In genomic region chr8:104191496-104191895, GRCm38 (mm10) we compare ENCODE assay signal across 8 mouse cellular contexts. TPM values are rescaled to one million over a fixed set of nuclear protein-coding genes. Genes with fewer than 3 reads are reported as not detected.
A peak's percentile ranks its signal among the peaks of the same experiment; 100 is the strongest.
DNase-seq lines count a peak whose midpoint lies in the region; ATAC-seq and TF ChIP-seq lines count a peak whose summit lies in the region.

No protein-coding gene starts in this region.

- H3K79me2 ChIP-seq in CH12.LX (replicated peaks; ENCODE audit: control insufficient read depth, extremely low read depth, insufficient read depth, poor library complexity, severe bottlenecking): no peaks in the 10 kb centered on the region

- H3K36me3 ChIP-seq in CH12.LX (replicated peaks in 1 of 2; ENCODE audit: control insufficient read depth in 1 of 2, insufficient read depth in 1 of 2, low read length in 1 of 2): no peaks in the 10 kb centered on the region
- H3K36me3 ChIP-seq in heart, embryonic 11.5 days (ENCODE audit: control insufficient read depth, insufficient read depth, low read length): no peaks in the 10 kb centered on the region
- no peaks in the 10 kb centered on the region for H3K36me3 ChIP-seq in stomach, embryonic 15.5 days

- H3K9me3 ChIP-seq in CH12.LX (replicated peaks; ENCODE audit: low read length): peaks cover 15% of the 10 kb centered on the region
- peaks cover 7% of the 10 kb centered on the region; the same call in 1 of the 2 replicates for H3K9me3 ChIP-seq in heart, embryonic 11.5 days (replicated peaks; ENCODE audit: control insufficient read depth, low read length)
- H3K9me3 ChIP-seq in stomach, embryonic 15.5 days: no peaks in the 10 kb centered on the region

- peak; percentile 73 for ATAC-seq in heart, embryonic 11.5 days (replicated peaks; ENCODE audit: insufficient number of reproducible peaks, low FRiP score, low TSS enrichment)
- ATAC-seq in stomach, embryonic 15.5 days (ENCODE audit: insufficient read depth, low FRiP score, low read depth): no peak; the same call in 1 of the 2 replicates
- no peak for ATAC-seq in erythroid progenitor cell, adult 5-6 weeks (replicated peaks; ENCODE audit: low FRiP score, poor library complexity, severe bottlenecking)

- no peak overlapping the region for H3K9ac ChIP-seq in CH12.LX (ENCODE audit: insufficient read depth, low read depth)
- no peak overlapping the region for H3K9ac ChIP-seq in heart, embryonic 11.5 days (ENCODE audit: low read depth, low read length)
- no peak overlapping the region for H3K9ac ChIP-seq in stomach, embryonic 15.5 days

- TF ChIP-seq RAD21 in CH12.LX (IDR thresholded peaks at IDR 0.05; ENCODE audit: low read depth, low read length): no peak

- no peak for TF ChIP-seq POLR2A in CH12.LX (IDR thresholded peaks at IDR 0.05; ENCODE audit: low read depth, low read length)

- 27% methylated on average over 11 of the region's 11 CpGs for WGBS in heart, embryonic 11.5 days (ENCODE audit: insufficient replicate concordance)
- 9% methylated on average over 11 of the region's 11 CpGs for WGBS in stomach, embryonic 15.5 days

- peaks cover 35% of the 10 kb centered on the region for H3K27me3 ChIP-seq in CH12.LX (replicated peaks)
- no peaks in the 10 kb centered on the region for H3K27me3 ChIP-seq in heart, embryonic 11.5 days (ENCODE audit: control insufficient read depth, insufficient read depth, low read length)
- no peaks in the 10 kb centered on the region for H3K27me3 ChIP-seq in stomach, embryonic 15.5 days (replicated peaks)

- H3K27ac ChIP-seq in CH12.LX (ENCODE audit: insufficient read depth, low read depth): no peak overlapping the region
- no peak overlapping the region for H3K27ac ChIP-seq in heart, embryonic 11.5 days (ENCODE audit: low read depth, low read length)
- 0 out of 2 replicates have a peak overlapping the region, but pooled peaks have one; percentile 21 for H3K27ac ChIP-seq in stomach, embryonic 15.5 days

- H3K4me2 ChIP-seq in CH12.LX (ENCODE audit: insufficient read depth, low read depth, poor library complexity, severe bottlenecking): peak overlapping the region; percentile 51
- H3K4me2 ChIP-seq in heart, embryonic 11.5 days: no peak overlapping the region
- no peak overlapping the region for H3K4me2 ChIP-seq in stomach, embryonic 15.5 days

- dilution Hi-C loops in CH12.LX (cut with MboI; ENCODE audit: extremely low pct_ligation_motif_present, extremely low pct_unique_long_range_greater_than_20kb, low sequenced_read_pairs): no loop called here

- H3K4me3 ChIP-seq in CH12.LX (replicated peaks in 1 of 3; ENCODE audit: low read depth in 2 of 3, low read length in 2 of 3, poor library complexity in 1 of 3): no peak overlapping the region
- no peak overlapping the region for H3K4me3 ChIP-seq in heart, embryonic 11.5 days (ENCODE audit: low read depth, low read length)
- H3K4me3 ChIP-seq in stomach, embryonic 15.5 days (replicated peaks): no peak overlapping the region

- DNase-seq in 3T3-L1 (ENCODE audit: low read depth, low spot score) (peak; percentile 88), CH12.LX (ENCODE audit: extremely low read depth) (peak; percentile 37)
- peak; percentile 58 to 64 for DNase-seq in kidney, postnatal 4 days
- no peak for DNase-seq in c-Kit-positive CD71-positive TER-119-positive erythroid progenitor cells, embryonic 14.5 days (ENCODE audit: low spot score)
- DNase-seq in ovary, adult 18-20 months (ENCODE audit: low spot score): no peak

- TF ChIP-seq EP300 in CH12.LX (IDR thresholded peaks at IDR 0.05; ENCODE audit: low read length): no peak

- TF ChIP-seq CTCF in CH12.LX (conservative IDR thresholded peaks at IDR 0.05 in 1 of 2, IDR thresholded peaks at IDR 0.05 in 1 of 2; ENCODE audit: low read depth in 2 of 2, low read length in 2 of 2): no peak

- in situ Hi-C loops in CH12.LX (cut with MboI; ENCODE audit: low pct_ligation_motif_present, low pct_unique_long_range_greater_than_20kb, low sequenced_read_pairs): no loop called here

- H3K4me1 ChIP-seq in CH12.LX (ENCODE audit: control insufficient read depth in 1 of 2, insufficient read depth in 2 of 2): peaks cover 2 to 12% of the 10 kb centered on the region in 2 experiments; a peak in 2 of 4 replicates
- peaks cover 7% of the 10 kb centered on the region; the same call in 1 of the 2 replicates for H3K4me1 ChIP-seq in heart, embryonic 11.5 days (ENCODE audit: control insufficient read depth, insufficient read depth, low read length)
- 0 out of 2 replicates have a peak, but pooled peaks cover 5% of the 10 kb centered on the region for H3K4me1 ChIP-seq in stomach, embryonic 15.5 days

TF ChIP-seq in CH12.LX, 34 proteins besides CTCF, POLR2A, EP300 and RAD21:
- TF ChIP-seq ETS1 (conservative IDR thresholded peaks at IDR 0.05; ENCODE audit: low read depth, low read length) (peak; percentile 62), ELF1 (IDR thresholded peaks at IDR 0.05; ENCODE audit: low read depth, low read length) (peak; percentile 46; the same call in 1 of the 2 replicates), MXI1 (IDR thresholded peaks at IDR 0.05; ENCODE audit: low read depth, low read length) (no peak), TBP (conservative IDR thresholded peaks at IDR 0.05; ENCODE audit: low read depth, low read length) (no peak), USF2 (conservative IDR thresholded peaks at IDR 0.05; ENCODE audit: low read depth, low read length) (no peak)

RNA-seq across cellular contexts. Expression of gene Bean1, which starts 21.3 kb away (rescaled TPM):
- total RNA-seq in CH12.LX (2012; rRNA removed): not detected in 2 replicates
- total RNA-seq in CH12.LX (2014; rRNA removed): not detected in 2 replicates
- polyA plus RNA-seq in CH12.LX (2012; ENCODE audit: insufficient read length, low read depth): not detected in 2 replicates
- 0.16 and 0.20 TPM in 2 replicates for polyA plus RNA-seq in heart, embryonic 11.5 days (2014; fragmentation: Nextera tagmentation; extraction: Ambion mirVana)
- 1.1 and 1.2 TPM in 2 replicates for polyA plus RNA-seq in stomach, embryonic 15.5 days (2015; fragmentation: Nextera tagmentation; extraction: Ambion mirVana)
- total RNA-seq in erythroid progenitor cell, adult 5-6 weeks (2015; ENCODE audit: low replicate concordance): not detected in 2 replicates
- total RNA-seq in erythroid progenitor cell, adult 5-6 weeks (2017; ENCODE audit: low replicate concordance): not detected in 2 replicates

RNA-seq across cellular contexts. Expression of gene Tk2, which starts 56.9 kb away (rescaled TPM):
- total RNA-seq in CH12.LX (2012; rRNA removed) (9.2 and 13.5 TPM in 2 replicates), CH12.LX (2014; rRNA removed) (8.7 and 8.9 TPM in 2 replicates)
- 7.3 TPM in 2 replicates for polyA plus RNA-seq in CH12.LX (2012; ENCODE audit: insufficient read length, low read depth)
- polyA plus RNA-seq in heart, embryonic 11.5 days (2014; fragmentation: Nextera tagmentation; extraction: Ambion mirVana): 11.9 and 14.1 TPM in 2 replicates
- polyA plus RNA-seq in stomach, embryonic 15.5 days (2015; fragmentation: Nextera tagmentation; extraction: Ambion mirVana): 16.3 and 16.4 TPM in 2 replicates
- 5.4 and 5.9 TPM in 2 replicates for total RNA-seq in erythroid progenitor cell, adult 5-6 weeks (2015; ENCODE audit: low replicate concordance)
- total RNA-seq in erythroid progenitor cell, adult 5-6 weeks (2017; ENCODE audit: low replicate concordance): 4.1 and 6.7 TPM in 2 replicates

RNA-seq across cellular contexts. Expression of gene Cklf, which starts 59.2 kb away (rescaled TPM):
- total RNA-seq in CH12.LX (2012; rRNA removed) (20.7 and 25.3 TPM in 2 replicates), CH12.LX (2014; rRNA removed) (35.2 and 38.8 TPM in 2 replicates)
- polyA plus RNA-seq in CH12.LX (2012; ENCODE audit: insufficient read length, low read depth): 25.0 and 29.7 TPM in 2 replicates
- polyA plus RNA-seq in heart, embryonic 11.5 days (2014; fragmentation: Nextera tagmentation; extraction: Ambion mirVana): 27.0 and 30.0 TPM in 2 replicates
- 42.5 and 52.6 TPM in 2 replicates for polyA plus RNA-seq in stomach, embryonic 15.5 days (2015; fragmentation: Nextera tagmentation; extraction: Ambion mirVana)
- total RNA-seq in erythroid progenitor cell, adult 5-6 weeks (2015; ENCODE audit: low replicate concordance): 28.1 and 44.4 TPM in 2 replicates
- total RNA-seq in erythroid progenitor cell, adult 5-6 weeks (2017; ENCODE audit: low replicate concordance): 13.5 and 23.4 TPM in 2 replicates

Comparison
In these comparisons a context has a peak if more than half of its experiments do, and no peak if none do; other contexts are left out.
1. DNase-seq: peak in 3T3-L1 (single experiment), CH12.LX (single experiment) and kidney, postnatal 4 days (2 of 2); none in c-Kit-positive CD71-positive TER-119-positive erythroid progenitor cells, embryonic 14.5 days (single experiment) and ovary, adult 18-20 months (single experiment).